Mouse (Mus musculus) heart, embryonic 14.5 days (tissue): ENCODE measurements around the gene Gm37240. TPM values are rescaled to one million over a fixed set of nuclear protein-coding genes. Genes with fewer than 3 reads are reported as not detected.
A peak's percentile ranks its signal among the peaks of the same experiment; 100 is the strongest.

Source experiments
- ATAC-seq: fragments of 200-750 bp; cut with Nextera tagmentation; 2 replicates; pipeline ENCODE4 v1.8.0; 2017; ENCODE audit warnings: low read depth, moderate TSS enrichment; ENCODE audit not compliant: insufficient number of reproducible peaks, insufficient read depth, low FRiP score
- H3K27ac ChIP-seq, 2 experiments: fragments of 200-500 bp in 1 of 2; fragments of 300-500 bp in 1 of 2; sonication (generic) in 1 of 2; replicated peaks in 1 of 2; 2 replicates each; pipeline ENCODE4 v1.5.1; 2012 to 2014; ENCODE audit warnings: low read depth in 2 of 2, low read length in 2 of 2, control low read depth in 1 of 2, mild to moderate bottlenecking in 1 of 2, mixed read lengths in 1 of 2; ENCODE audit not compliant: control insufficient read depth in 1 of 2, insufficient read depth in 1 of 2
- H3K27me3 ChIP-seq: fragments of 300-500 bp; sonication (generic); 2 replicates; pipeline ENCODE4 v1.6.1; 2014; ENCODE audit warnings: mild to moderate bottlenecking, low read length, control low read depth; ENCODE audit not compliant: control insufficient read depth, insufficient read depth
- H3K36me3 ChIP-seq: fragments of 300-500 bp; sonication (generic); 2 replicates; pipeline ENCODE4 v1.6.1; 2014; ENCODE audit warnings: mild to moderate bottlenecking, control low read depth, low read length, mixed read lengths; ENCODE audit not compliant: control insufficient read depth, insufficient read depth
- H3K4me1 ChIP-seq, 2 experiments: fragments of 200-500 bp in 1 of 2; fragments of 300-500 bp in 1 of 2; sonication (generic) in 1 of 2; 2 replicates each; pipeline ENCODE4 v1.6.1; 2012 to 2014; ENCODE audit warnings: low read length in 2 of 2, control low read depth in 1 of 2, mixed read lengths in 1 of 2; ENCODE audit not compliant: control insufficient read depth in 2 of 2, insufficient read depth in 2 of 2
- H3K4me2 ChIP-seq: fragments of 300-500 bp; sonication (generic); 2 replicates; pipeline ENCODE4 v1.6.1; 2014; ENCODE audit warnings: mild to moderate bottlenecking, low read length
- H3K4me3 ChIP-seq, 2 experiments: fragments of 200-500 bp in 1 of 2; fragments of 300-500 bp in 1 of 2; sonication (generic) in 1 of 2; 2 replicates each; pipeline ENCODE4 v1.5.1; 2012 to 2014; ENCODE audit warnings: low read length in 2 of 2, mild to moderate bottlenecking in 2 of 2, control low read depth in 1 of 2, low read depth in 1 of 2, moderate library complexity in 1 of 2; ENCODE audit not compliant: control insufficient read depth in 1 of 2, insufficient read depth in 1 of 2
- H3K9ac ChIP-seq: fragments of 300-500 bp; sonication (generic); 2 replicates; pipeline ENCODE4 v1.6.1; 2014; ENCODE audit warnings: mild to moderate bottlenecking, low read length
- H3K9me3 ChIP-seq: fragments of 300-500 bp; sonication (generic); 2 replicates; pipeline ENCODE4 v1.6.1; 2016; ENCODE audit warnings: low read length, control low read depth; ENCODE audit not compliant: control insufficient read depth
- WGBS: fragments of 180-500 bp; shearing (Covaris S2); extraction: QIAGEN DNeasy Blood & Tissue Kit; methylation state at CpG from one replicate; pipeline ENCODE4 v1.1.7; 2014; 5-methylcytosine and 5-hydroxymethylcytosine counted together
- polyA plus RNA-seq: library from polyadenylated mRNA; unstranded; fragments of >200 nt; fragmentation: Nextera tagmentation; extraction: Ambion mirVana; gene quantifications from 2 replicates; pipeline ENCODE4 v1.2.1, GENCODE M21; 2014

The Gm37240 gene
- polyA plus RNA-seq, 1 experiment from 2014 or later, result 12.3 TPM

- Histone ChIP-seq H3K9ac (no peak overlapping the region), H3K9me3 (no peaks in the 10 kb centered on the region), H3K4me3 (no peak overlapping the region), H3K27ac (no peak overlapping the region), H3K27me3 (no peaks in the 10 kb centered on the region), H3K4me2 (peak overlapping the region; percentile 41), H3K4me1 (peaks cover 6 to 11% of the 10 kb centered on the region in 2 experiments), H3K36me3 (no peaks in the 10 kb centered on the region)
- no peak for ATAC-seq
- WGBS, result 70% methylated on average over 9 of the region's 9 CpGs
Observed at GRCm38 (mm10) chr3:84695867-84696361, 1191.4 kb downstream of the Gm37240 start.

- H3K27ac ChIP-seq, result no peak overlapping the region
- 42% methylated on average over 9 of the region's 9 CpGs for WGBS
- no peaks in the 10 kb centered on the region for H3K9me3 ChIP-seq
- H3K27me3 ChIP-seq, result no peaks in the 10 kb centered on the region
- peak; percentile 20; the same call in 1 of the 2 replicates for ATAC-seq
- H3K4me3 ChIP-seq, result no peak overlapping the region
- H3K9ac ChIP-seq, result no peak overlapping the region
- H3K36me3 ChIP-seq, result no peaks in the 10 kb centered on the region
- no peak overlapping the region for H3K4me2 ChIP-seq
- H3K4me1 ChIP-seq, result peaks cover 6 to 11% of the 10 kb centered on the region in 2 experiments
Observed at GRCm38 (mm10) chr3:84695418-84695817, 1191.9 kb downstream of the Gm37240 start.

GRCm38 (mm10) chr3:84693886-84694285, 1193.4 kb downstream of the Gm37240 start:
- H3K27ac ChIP-seq, result no peak overlapping the region
- WGBS, result 71% methylated on average over 10 of the region's 10 CpGs
- H3K9ac ChIP-seq, result no peak overlapping the region
- no peaks in the 10 kb centered on the region for H3K36me3 ChIP-seq
- ATAC-seq, result no peak
- no peak overlapping the region for H3K4me2 ChIP-seq
- peaks cover 6 to 11% of the 10 kb centered on the region in 2 experiments for H3K4me1 ChIP-seq
- H3K9me3 ChIP-seq, result no peaks in the 10 kb centered on the region
- H3K27me3 ChIP-seq, result no peaks in the 10 kb centered on the region
- no peak overlapping the region for H3K4me3 ChIP-seq

DNA sequence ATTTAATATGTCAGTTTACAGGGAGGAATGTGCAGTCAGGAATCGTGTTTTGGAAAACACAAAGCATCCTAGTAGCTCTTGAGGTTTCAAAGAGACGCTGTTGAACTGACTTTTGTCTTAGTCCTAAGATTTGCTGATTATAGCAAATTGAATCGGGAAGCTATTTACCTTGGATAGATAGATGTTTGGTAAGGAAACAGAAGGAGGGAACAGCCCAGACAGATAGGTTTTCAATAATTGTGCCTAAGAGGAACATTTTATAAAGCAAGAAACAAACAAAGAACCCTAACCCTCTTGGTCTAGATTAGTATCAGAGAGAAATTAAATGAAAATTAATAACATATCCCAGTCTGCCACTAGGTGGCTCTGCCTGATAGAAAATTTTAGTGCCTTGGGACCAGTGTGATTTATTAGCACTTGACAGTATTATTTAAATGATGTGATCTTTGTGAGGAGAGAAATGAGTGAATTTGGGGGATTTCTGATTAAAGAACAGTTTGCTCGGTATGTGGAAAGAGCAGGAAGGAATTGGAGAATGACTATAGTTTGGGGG, 1194.6 kb downstream of the Gm37240 start:
- H3K27ac ChIP-seq, result no peak overlapping the region
- no peak overlapping the region for H3K4me3 ChIP-seq
- peaks cover 6 to 11% of the 10 kb centered on the region in 2 experiments for H3K4me1 ChIP-seq
- WGBS, result 55% methylated on average over 4 of the region's 4 CpGs
- ATAC-seq, result no peak
- H3K27me3 ChIP-seq, result no peaks in the 10 kb centered on the region
- no peaks in the 10 kb centered on the region for H3K9me3 ChIP-seq
- no peaks in the 10 kb centered on the region for H3K36me3 ChIP-seq
- no peak overlapping the region for H3K4me2 ChIP-seq
- H3K9ac ChIP-seq, result no peak overlapping the region

GRCm38 (mm10) chr3:84690091-84690771, 1197.1 kb downstream of the Gm37240 start:
- Histone ChIP-seq H3K27ac (no peak overlapping the region), H3K4me1 (peaks cover 0 to under 1% of the 10 kb centered on the region in 2 experiments; a peak in 2 of 4 replicates), H3K4me3 (no peak overlapping the region), H3K9me3 (no peaks in the 10 kb centered on the region), H3K27me3 (no peaks in the 10 kb centered on the region), H3K36me3 (no peaks in the 10 kb centered on the region), H3K9ac (no peak overlapping the region), H3K4me2 (no peak overlapping the region)
- ATAC-seq, result no peak
- WGBS, result 80% methylated on average over 7 of the region's 7 CpGs

- H3K9me3 ChIP-seq, result no peaks in the 10 kb centered on the region
- no peaks in the 10 kb centered on the region for H3K36me3 ChIP-seq
- no peak overlapping the region for H3K9ac ChIP-seq
- no peak for ATAC-seq
- no peak overlapping the region for H3K4me3 ChIP-seq
- H3K27me3 ChIP-seq, result no peaks in the 10 kb centered on the region
- 91% methylated on average over 2 of the region's 2 CpGs for WGBS
- no peak overlapping the region for H3K4me2 ChIP-seq
- H3K4me1 ChIP-seq, result no peaks in the 10 kb centered on the region; a peak in 2 of 4 replicates
- H3K27ac ChIP-seq, result no peak overlapping the region
Observed at GRCm38 (mm10) chr3:84689656-84690055, 1197.7 kb downstream of the Gm37240 start.

- Histone ChIP-seq H3K4me1 (no peaks in the 10 kb centered on the region; a peak in 2 of 4 replicates), H3K4me3 (no peak overlapping the region), H3K9ac (no peak overlapping the region), H3K4me2 (no peak overlapping the region), H3K27me3 (no peaks in the 10 kb centered on the region), H3K27ac (no peak overlapping the region), H3K36me3 (no peaks in the 10 kb centered on the region), H3K9me3 (no peaks in the 10 kb centered on the region)
- 65% methylated on average over 5 of the region's 5 CpGs for WGBS
- ATAC-seq, result no peak
Observed at GRCm38 (mm10) chr3:84688176-84688575, 1199.1 kb downstream of the Gm37240 start.
